Mouse (Mus musculus) lung, postnatal 0 days (tissue): ENCODE measurements around the gene Mecr.

Experiments used
- CTCF ChIP-seq: IDR thresholded peaks from 2 replicates; pipeline ENCODE4 v1.5.1; 2016; ENCODE audit warnings: antibody characterized with exemption, mild to moderate bottlenecking
- EP300 ChIP-seq: IDR thresholded peaks from 2 replicates; pipeline ENCODE4 v1.6.1; 2016; ENCODE audit warnings: antibody characterized with exemption, mild to moderate bottlenecking, control low read depth

GRCm38 (mm10) chr4:131831546-131832045 is 11.7 kb upstream of the Mecr start:
- TF ChIP-seq EP300 = no peak
- TF ChIP-seq CTCF = no peak
